Mouse (Mus musculus) layer of hippocampus, adult 9-11 months (tissue): ENCODE data around the gene Tnfrsf21.

Experiments used
- DNase-seq: peaks from one replicate; pipeline ENCODE4 v3.0.0; 2022

Gene Tnfrsf21

DNA sequence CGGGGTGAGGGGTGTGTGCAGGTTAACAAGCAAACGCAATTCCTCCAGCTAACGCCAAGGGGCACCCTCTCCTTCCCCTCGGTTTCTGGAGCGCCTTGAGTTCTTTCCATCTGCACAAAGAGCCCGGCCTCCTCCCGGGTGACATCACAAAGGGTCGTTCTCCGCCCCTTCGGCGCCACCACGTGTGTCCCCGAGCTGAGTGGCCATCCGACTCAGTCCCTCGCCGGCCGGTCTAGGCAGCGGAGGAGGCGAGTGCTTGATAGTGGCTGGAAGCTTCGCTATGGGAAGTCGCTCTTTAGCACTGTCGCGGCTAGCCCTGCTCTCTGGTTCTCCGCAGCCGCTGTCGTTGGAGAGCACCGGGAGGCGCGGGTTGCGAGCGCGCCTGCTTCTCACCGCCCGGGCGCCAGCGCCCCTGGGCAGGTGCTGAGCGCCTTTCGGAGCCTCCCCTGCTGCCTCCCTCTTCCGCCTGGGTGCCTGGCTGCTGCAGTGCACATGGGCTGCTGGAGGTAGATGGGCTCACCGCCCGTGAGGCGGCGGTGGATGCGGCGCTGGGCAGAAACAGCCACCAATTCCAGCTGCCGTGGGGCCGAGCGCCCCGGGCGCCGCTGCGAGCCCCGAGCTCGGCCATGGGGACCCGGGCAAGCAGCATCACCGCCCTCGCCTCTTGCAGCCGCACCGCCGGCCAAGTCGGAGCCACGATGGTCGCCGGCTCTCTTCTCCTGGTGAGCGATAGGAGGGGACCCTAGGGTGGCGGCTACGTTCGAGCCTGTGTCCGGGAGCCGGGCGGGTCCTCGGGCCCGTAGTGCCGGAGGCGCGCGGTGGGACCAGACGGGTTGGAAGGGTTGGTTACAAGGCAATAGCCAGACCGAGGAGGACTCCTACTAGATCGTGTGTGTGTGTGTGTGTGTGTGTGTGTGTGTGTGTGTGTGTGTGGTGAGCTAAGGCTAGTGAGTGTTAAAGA is at the start of gene Tnfrsf21:
Gene Tnfrsf21 (plus strand): TSS at position 185 of the 961 bp plus-strand sequence.
- peak; percentile 96 for DNase-seq

DNA sequence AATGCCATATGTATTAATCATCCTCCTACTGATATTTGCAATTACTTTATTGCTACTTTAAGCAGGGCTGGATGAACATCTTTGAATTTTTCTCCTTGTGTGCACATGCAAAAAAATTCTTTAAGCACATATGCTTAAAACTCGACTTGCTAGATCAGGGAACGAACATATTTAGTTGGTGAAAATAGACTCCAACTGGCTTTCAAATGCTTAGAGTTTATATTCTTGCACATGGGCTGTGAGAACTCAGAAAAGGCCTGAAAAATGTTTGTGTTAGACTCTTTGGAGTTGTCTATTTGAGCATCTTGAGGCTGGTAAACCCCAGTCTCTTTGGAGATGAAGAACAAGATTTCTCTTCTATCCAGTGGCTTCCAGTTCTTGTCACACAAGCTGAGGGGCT is 48.2 kb upstream of the Tnfrsf21 start:
- DNase-seq = no peak

DNA sequence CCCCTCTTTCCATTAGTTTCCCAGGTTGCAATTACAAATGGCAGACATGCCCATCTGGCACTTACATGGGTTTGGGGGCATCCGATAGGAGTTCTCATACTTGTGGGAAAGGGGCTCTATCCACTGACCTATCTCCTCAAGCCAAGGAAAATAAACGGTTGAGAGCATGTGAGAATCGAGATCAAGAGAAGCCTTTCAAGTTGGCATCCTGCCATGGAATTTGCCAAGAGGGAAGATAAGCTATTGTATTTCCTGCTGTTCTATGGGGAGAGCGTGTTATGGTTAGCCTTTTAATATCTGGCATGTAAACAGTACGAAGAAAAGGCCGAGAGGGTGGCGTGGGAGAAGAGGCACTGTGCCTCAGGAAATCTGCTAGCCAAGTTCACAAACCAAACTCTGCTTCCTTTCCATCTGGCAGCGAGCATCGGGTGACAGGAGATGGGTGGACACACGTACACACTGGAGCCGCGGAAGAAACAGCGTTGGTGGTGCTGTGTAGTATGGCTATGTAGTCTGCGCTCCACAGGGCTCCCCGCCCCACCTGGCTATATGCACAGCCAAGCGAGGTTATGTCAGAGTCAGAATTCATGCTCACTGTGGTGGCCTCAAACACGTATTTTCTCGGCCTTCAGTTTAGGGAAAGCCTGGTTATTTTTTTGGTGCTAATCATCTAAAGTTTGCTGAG is 40.9 kb upstream of the Tnfrsf21 start:
- DNase-seq = no peak

DNA sequence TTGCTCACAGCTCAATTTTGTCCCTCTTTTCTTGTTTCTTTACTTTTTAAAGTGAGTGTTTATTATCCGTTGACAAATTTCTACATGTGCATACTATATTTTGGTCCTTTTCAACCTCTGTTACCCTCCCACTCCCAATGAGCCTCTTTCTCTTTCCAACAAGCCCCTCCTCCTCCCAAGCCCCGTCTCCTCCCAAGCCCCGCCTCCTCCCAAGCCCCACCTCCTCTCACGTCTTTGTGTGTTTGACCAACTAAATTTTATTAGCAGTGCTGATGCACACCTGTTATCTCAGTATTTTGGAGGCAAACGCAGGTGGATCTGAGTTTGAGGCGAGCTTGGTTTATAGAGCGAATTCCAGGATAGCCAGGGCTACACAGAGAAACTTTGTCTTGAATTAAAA is 38.6 kb upstream of the Tnfrsf21 start:
- no peak for DNase-seq

DNA sequence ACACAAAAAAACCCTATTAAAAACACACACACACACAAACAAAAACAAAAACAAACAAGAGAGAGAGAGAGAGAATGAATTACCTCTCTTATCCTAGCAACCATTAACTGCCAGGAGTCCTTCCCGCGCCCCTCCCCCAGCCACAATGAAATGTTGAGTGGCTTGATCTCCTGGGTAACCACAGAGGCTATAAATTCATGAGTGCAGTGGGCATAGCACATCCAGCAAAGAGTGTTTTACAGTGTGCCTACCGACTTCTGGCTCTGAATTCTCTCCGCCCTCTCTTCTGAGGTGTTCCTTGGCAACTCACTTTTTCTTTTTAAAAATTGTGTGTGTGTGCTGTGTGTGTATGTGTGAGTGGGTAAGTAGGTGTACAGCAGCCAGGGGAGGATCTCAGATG is 38.0 kb upstream of the Tnfrsf21 start:
- DNase-seq = no peak

DNA sequence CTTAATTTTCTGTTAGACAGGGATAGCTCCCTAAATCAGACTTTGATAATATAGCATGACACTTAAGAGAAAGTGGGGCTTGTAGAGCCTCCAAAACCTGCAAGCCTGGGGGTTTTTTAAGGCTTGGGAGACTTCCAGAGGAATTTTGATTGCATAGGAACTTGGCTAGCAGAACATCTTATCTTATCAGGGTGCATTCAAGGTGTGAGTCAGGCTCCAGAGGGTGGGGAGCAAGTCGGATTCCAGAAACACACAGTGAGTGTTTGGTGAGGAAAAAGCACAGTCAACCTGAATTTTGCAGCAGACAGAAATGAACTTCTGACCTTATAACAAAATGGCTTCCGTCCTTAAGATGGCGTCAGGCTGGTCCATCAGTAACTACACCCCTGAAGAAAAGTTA is 34.5 kb upstream of the Tnfrsf21 start:
- no peak for DNase-seq

DNA sequence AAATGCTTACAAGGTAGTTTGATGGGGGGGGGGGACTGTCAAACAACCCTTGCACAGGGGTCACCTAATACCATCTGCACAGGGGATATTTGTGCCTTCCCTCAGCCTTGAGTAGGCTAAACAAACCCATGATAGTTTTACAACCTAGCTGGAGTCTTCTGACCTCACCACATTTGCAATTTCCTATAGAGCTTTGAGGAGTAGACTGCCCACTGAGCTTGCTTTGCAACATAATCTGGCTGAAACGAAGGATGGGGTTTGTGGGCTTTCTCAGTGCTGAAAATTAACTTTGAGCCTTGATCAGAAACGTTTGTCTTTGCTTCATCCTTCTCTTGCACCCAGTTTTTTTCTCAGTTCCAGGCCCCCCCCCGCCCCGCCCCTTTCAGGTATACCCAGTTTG is 33.8 kb upstream of the Tnfrsf21 start:
- no peak for DNase-seq

DNA sequence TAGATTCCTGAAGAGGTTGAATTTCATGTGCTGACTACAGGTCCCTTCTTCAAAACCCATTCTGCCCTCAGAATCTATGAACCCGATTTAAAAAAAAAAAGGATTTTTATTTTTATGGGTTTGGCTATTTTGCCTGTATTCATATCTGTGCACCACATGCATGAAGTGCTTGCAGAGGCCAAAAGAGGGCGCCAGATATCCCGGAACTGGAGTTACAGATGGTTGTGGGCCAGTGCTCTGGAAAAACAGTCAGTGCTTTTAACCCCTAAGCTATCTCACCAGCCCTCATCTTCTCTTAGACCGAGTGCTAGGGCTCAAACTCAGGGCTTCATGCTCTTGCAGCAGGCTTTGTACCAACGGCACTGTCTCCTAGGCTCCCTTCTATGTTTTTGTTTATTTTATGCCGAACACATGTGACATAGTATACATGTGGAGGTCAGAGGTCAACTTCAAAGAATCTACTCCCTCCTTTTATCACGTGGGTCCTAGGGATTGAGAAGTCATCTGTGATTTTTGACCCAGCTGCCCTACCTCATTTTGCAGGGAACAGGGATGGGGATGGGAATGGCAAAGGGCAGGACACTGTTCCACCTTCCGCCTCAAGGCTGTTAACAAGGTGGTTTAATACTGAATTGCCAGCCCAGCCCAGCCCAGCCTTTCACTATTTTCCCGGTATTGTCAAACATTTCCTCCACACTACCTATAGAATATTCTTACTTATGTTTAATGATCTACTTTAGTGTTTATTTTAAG is 30.3 kb upstream of the Tnfrsf21 start:
- no peak for DNase-seq

DNA sequence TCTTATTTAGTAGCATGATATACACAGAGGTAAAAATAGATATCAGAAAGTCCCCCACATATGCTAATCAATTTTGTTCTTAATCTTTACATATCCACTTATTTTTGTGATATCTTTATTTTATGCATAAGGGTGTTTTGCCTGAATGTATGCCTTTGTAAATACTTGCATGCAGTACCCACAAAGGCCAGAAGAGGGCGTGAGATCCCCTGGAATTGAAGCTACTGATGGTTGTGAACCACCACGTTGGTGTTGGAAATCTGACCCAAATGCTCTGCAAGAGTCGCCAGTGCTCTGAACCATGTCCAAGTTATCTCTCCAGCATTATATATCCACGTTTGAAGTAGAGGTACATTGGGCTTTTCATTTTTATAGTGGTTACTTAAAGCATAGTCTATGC is 28.7 kb upstream of the Tnfrsf21 start:
- no peak for DNase-seq

DNA sequence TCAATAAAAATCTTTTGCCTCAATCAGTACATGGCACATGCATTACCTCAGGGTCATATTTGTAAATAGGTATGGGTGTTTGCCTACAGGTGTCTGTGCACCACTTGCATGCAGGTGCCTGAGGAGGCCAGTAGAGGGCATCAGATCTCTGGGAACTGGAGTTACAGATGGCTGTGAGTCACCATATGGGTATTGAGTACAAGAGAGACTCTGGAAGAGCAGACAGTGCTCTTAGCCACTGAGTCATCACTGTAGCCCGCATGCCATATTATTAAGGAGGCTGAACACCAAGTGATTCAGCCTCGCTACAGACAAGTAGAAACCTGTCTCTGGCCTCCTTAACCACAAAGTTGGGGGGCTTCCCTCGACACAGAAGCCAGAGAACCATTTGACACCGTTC is 26.4 kb upstream of the Tnfrsf21 start:
- DNase-seq = peak; percentile 21

DNA sequence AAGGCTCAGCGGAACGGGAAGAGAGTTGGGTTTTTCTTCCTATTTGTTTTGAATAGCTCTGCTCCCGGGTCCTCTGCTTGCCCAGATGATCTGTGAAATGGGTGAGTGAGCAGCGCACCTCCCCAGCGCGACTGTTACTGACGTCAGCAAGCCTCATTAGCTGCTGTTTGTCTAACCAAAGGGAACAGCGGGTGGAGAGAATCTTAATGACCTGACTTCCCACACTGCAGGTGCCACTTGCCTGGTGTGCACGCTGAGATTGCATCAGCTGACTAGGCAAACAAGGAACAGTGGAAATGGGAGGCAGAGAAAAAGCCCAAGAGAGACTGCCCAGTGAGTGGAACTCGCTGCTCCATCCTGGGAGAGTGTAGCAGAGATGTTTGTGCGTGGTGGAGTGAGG is 25.2 kb upstream of the Tnfrsf21 start:
- DNase-seq = no peak

DNA sequence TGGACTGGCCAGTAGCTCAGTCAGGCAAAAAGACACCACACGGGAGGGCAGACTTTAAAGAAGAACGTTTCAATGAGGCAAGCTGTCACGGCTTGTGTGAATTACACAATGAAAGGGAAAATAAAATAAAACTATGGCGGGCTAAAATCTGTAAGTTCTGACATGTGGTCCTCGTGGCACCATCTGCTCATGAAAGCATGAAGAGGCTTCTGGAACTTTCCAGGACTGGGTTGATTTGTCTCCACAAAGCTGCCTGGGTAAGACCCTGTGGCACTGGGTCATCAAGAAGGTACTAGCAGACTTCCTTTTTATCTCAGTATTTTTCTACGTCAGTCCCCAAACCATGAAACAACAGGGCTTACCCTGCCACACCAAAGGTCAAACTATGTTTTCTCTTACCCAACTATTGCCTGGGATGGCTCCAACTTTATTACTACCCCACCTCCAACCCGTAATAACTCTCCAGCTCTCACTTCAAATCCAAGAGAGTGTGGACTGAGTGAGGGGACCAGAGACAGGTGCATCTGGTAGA is 16.8 kb upstream of the Tnfrsf21 start:
- DNase-seq = no peak

DNA sequence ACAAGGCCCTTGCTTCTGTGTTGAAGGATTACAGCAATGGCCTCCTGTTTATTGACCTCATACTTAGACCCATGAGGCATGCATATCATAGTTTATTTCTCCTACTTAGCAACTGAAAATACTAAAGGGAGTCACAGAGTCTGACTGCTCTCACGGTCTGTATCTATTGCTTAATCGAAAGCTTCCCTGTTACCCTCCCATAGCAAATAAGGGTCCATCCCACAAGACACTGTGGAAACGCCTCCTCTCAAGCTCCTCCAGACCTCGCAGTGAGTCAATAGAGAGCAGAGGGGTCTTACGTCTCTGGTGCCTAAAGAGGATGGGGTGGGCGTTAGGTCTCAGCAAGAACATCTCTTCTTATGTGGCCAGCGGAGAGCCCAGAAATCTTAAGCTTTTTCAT is 15.8 kb upstream of the Tnfrsf21 start:
- no peak for DNase-seq

DNA sequence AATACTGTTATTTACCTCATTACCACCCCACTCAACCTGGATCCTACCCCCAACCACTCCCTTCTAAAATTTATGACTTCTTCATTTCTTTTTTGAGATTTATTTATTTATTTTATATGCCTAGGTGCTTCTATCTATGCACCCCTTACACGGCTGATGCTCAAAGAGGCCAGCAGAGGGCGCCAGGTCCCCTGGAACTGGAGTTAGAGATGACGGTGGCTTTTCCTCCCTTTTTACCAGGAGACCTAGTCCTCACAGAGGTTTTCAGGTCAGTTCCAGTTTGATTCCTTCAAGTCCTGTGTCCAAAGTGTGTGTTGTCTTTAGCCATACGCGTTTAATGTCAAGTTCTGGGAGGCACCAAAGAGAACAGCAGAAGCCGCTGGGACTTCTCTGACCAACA is 3.6 kb upstream of the Tnfrsf21 start:
- DNase-seq = peak; percentile 32

DNA sequence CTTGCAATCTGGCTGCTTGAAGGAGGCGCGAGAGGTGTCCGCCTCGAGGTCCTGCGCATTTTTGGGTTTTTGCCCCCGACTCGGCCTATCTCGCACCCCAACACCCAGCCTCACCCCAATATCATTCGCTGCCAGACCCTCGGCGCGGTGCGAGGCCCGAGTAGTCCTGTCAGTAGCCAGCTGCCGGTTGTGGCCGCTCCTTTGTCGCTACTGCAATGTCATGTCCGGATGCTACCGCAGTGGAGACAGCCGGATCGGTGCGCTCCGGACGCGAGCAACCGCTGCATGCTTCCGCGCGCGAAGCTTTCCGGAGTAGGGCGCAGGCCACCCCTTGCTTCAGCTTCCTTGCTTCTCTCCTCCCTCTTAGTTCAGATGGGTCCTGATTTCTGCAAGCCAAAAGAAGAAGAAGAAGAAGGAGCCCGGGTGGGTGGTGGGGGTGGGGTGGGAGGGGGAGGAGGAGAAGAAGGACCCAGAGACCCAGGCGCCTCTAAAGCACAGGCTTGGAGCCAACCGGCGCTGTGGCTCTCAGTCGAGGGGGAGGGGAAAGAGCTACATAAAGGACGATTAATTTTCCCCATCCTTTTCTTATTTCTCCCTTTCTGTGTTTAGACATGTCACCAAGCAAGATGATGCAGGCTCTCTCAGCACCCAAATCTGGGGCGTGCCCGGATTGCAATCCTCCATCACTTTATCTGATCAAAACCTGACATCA is 1.1 kb downstream of the Tnfrsf21 start:
- peak; percentile 54 for DNase-seq

DNA sequence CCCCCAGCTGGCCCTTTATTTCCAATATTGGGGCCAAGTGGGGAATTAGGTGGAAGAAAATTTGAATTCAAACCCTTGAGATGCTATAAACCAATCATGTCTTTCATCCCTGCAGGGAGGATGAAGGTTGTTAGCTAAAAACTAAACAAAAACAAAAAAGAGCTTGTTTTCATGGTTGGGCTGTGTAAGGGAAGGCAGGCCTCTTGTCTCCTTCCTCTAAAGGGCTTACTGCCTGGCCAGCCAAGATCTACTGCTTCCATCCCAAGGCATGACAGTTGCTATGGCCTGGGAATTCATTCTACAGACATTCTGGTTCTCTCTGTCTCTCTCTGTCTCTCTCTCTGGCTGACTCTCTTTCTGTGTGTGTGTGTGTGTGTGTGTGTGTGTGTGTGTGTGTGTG is 1.7 kb downstream of the Tnfrsf21 start:
- no peak for DNase-seq

DNA sequence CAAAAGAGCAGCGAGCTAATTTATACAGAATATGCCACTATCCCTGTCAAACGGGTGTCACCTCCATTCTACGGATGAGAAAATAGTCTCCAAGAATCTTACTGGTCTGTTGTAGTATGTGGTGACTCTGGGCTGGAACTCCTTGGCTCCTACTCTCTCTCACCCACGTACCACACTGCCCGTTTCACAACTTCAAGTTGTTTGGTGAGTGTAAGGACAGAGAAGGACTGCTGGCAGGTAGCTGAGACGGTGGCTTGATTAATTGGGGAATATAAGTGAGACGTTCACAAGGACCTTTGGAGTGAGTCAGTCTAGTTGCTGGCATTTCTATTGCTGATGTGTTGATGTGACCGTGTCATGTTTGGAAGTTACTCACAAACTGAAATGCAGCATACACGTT is 3.3 kb downstream of the Tnfrsf21 start:
- no peak for DNase-seq

DNA sequence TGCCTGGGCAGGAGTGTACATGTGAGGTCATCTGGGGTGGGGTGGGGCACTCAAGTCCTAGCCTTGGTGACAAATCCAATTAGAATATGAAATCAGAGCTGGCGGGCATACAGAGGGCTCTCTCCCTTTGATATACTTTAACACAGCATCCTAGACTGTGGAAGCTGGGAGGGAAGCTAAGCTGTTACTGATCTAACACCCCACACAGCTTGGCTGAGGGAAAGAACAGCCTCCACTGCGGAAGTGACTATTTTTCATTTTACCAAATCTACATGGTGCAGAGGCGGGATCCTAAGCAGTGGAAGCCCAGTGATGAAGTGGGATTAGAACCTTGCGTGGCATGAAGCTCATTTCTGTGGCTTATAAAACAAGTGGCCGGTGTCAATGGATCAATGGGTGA is 4.7 kb downstream of the Tnfrsf21 start:
- DNase-seq = peak; percentile 48

DNA sequence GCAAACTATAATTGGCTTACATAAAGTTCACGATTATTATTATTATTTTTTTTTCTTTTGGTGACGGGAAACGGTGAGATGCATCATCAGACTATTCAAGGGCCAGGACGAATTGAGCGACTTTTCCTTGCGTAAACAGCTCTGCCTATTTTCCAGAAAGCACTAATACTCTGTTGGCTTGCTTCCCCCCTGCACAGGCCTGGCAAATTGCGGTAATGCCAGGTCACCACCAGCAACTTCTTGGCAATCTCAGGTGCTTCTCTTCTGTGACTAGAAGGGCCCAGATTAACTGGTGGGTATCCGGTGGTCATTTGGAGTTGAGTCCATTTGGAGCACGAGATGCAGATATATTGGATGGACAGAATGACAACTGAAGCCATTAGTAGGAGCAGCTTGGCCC is 5.7 kb downstream of the Tnfrsf21 start:
- DNase-seq = no peak

DNA sequence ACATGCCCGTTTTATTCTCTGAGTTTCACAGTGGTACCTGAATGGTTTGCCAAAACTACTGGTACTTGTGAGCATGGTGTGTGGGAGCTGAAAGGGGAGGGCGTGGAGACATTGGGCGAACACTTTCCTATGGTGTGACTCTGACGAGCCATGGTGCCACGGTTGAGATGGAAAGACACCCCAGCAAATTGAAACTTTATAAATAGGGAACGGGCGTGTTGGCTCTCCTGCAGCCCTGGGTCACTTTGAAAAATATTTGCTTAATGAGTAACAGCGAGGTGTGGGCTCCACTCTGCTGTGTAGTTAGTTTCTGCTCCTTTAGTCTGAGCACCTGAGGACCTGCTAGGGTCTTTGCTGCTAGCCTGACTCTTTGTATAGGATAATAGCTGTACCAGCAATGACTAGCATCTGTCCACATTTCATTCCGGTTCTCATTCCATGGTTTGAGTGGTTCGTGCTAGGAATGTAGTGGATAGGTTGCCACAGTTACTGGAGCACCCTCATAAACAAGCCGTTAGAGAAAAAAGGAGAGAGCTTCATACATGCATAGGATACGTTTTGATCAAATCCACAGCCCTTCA is 7.4 kb downstream of the Tnfrsf21 start:
- no peak for DNase-seq

DNA sequence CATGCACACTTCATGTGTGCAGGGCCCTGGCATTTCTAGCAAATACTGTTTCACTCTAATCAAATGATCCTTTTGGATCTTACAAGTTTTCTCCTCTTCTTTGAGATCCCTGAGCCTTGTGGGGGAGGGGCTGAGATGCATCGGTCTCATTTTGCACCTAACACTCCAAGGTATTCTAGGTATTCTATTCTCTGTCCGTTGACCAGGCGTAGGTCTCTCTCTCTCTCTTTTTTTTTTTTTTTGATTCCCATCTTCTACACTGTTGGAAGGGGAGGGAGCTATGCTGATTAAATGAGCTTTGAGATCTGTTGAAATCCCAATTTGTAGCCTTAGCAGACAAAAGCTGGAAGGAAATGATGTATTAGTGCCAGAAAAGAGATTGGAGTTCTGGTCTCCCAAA is 8.2 kb downstream of the Tnfrsf21 start:
- no peak for DNase-seq

DNA sequence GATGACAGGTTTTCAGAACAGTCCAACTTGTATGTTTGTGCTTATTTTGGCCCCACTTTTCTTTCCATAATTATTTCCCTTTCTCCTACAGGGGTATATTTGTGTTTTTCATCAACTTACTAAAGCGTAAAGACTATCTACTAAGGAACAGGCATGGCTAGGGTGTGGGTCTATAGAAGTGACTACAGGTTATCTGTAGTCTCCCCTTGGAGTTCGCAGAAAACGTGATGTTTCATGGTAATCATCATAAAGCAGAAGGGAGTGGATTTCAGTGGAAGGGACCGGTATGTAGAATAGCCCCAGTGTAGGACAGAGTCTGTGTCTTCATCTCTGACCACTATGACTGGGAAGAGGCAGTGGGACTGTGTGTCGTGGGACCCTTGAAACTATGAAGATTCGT is 8.7 kb downstream of the Tnfrsf21 start:
- no peak for DNase-seq
